Mouse (Mus musculus) CH12.LX (cell line): ENCODE results near the gene Spata2l.

Source experiments
- CHD1 ChIP-seq: IDR thresholded peaks from 2 replicates; pipeline ENCODE4 v1.6.1; 2012; ENCODE audit warnings: low read depth, low read length, improper control_type of control experiment, inconsistent platforms
- CTCF ChIP-seq, 2 experiments: IDR thresholded peaks in 1 of 2; conservative IDR thresholded peaks in 1 of 2; 2 replicates each; pipeline ENCODE4 v1.5.1; 2011 to 2012; ENCODE audit warnings: low read depth in 2 of 2, low read length in 2 of 2, improper control_type of control experiment in 1 of 2, inconsistent platforms in 1 of 2, mild to moderate bottlenecking in 1 of 2, moderate library complexity in 1 of 2
- E2F4 ChIP-seq: IDR thresholded peaks from 2 replicates; pipeline ENCODE4 v1.6.1; 2011; ENCODE audit warnings: low read depth, low read length, improper control_type of control experiment; ENCODE audit not compliant: insufficient replicate concordance
- ELF1 ChIP-seq: IDR thresholded peaks from 2 replicates; pipeline ENCODE4 v1.6.1; 2014; ENCODE audit warnings: low read depth, mild to moderate bottlenecking, inconsistent platforms, low read length, improper control_type of control experiment
- EP300 ChIP-seq: IDR thresholded peaks from 2 replicates; pipeline ENCODE4 v1.6.1; 2011; ENCODE audit warnings: low read length, improper control_type of control experiment
- KAT2A ChIP-seq: IDR thresholded peaks from 2 replicates; pipeline ENCODE4 v1.6.1; 2012; ENCODE audit warnings: low read length, improper control_type of control experiment, inconsistent platforms; ENCODE audit not compliant: insufficient replicate concordance
- MAFK ChIP-seq: IDR thresholded peaks from 2 replicates; pipeline ENCODE4 v1.6.1; 2011; ENCODE audit warnings: low read length, improper control_type of control experiment; ENCODE audit not compliant: insufficient replicate concordance
- MAX ChIP-seq: IDR thresholded peaks from 2 replicates; pipeline ENCODE4 v1.6.1; 2011; ENCODE audit warnings: low read length, improper control_type of control experiment
- MAZ ChIP-seq: IDR thresholded peaks from 2 replicates; pipeline ENCODE4 v1.6.1; 2012; ENCODE audit warnings: low read depth, mild to moderate bottlenecking, inconsistent platforms, low read length, improper control_type of control experiment, moderate library complexity
- MYC ChIP-seq: IDR thresholded peaks from 2 replicates; pipeline ENCODE4 v1.6.1; 2011; ENCODE audit warnings: low read depth, mild to moderate bottlenecking, improper control_type of control experiment, low read length
- PAX5 ChIP-seq: IDR thresholded peaks from 2 replicates; pipeline ENCODE4 v1.6.1; 2012; ENCODE audit warnings: low read length, inconsistent platforms, mixed read lengths
- POLR2A ChIP-seq: IDR thresholded peaks from 2 replicates; pipeline ENCODE4 v1.6.1; 2011; ENCODE audit warnings: low read depth, mild to moderate bottlenecking, improper control_type of control experiment, low read length
- SIN3A ChIP-seq: IDR thresholded peaks from 2 replicates; pipeline ENCODE4 v1.6.1; 2012; ENCODE audit warnings: low read length, improper control_type of control experiment, inconsistent platforms
- TCF12 ChIP-seq: IDR thresholded peaks from 2 replicates; pipeline ENCODE4 v1.6.1; 2014; ENCODE audit warnings: low read depth, mild to moderate bottlenecking, inconsistent platforms, low read length, improper control_type of control experiment

- no peak for TF ChIP-seq PAX5
- no peak for TF ChIP-seq CTCF (conservative IDR thresholded peaks at IDR 0.05 in 1 of 2, IDR thresholded peaks at IDR 0.05 in 1 of 2; ENCODE audit: low read depth in 2 of 2, low read length in 2 of 2)
- no peak for TF ChIP-seq E2F4
- no peak for TF ChIP-seq MAX
- TF ChIP-seq SIN3A: no peak
- no peak for TF ChIP-seq CHD1
- no peak for TF ChIP-seq MYC
- no peak for TF ChIP-seq EP300
- no peak for TF ChIP-seq MAFK
- no peak for TF ChIP-seq POLR2A
- no peak for TF ChIP-seq MAZ
- no peak for TF ChIP-seq ELF1
- TF ChIP-seq KAT2A: no peak
- TF ChIP-seq TCF12: no peak
Observed at GRCm38 (mm10) chr8:123267926-123268656, 32.1 kb upstream of the Spata2l start.
